Mouse (Mus musculus) E14TG2a.4 (cell line): ENCODE data around the gene Efnb3.

Experiments
- CTCF ChIP-seq: conservative IDR thresholded peaks from 2 replicates; pipeline ENCODE4 v1.5.1; 2014; ENCODE audit warnings: low read length
- NANOG ChIP-seq: IDR thresholded peaks from 2 replicates; pipeline ENCODE4 v1.6.1; 2014; ENCODE audit warnings: borderline replicate concordance, low read length, mixed read lengths
- POU5F1 ChIP-seq: IDR thresholded peaks from 2 replicates; pipeline ENCODE4 v1.6.1; 2014; ENCODE audit warnings: low read length, borderline replicate concordance

- TF ChIP-seq CTCF (no peak), NANOG (no peak), POU5F1 (no peak)
These were observed 34.3 kb downstream of the Efnb3 start for GRCm38 (mm10) chr11:69525661-69526060.
